Mouse (Mus musculus): Measurements from ENCODE around the gene Spon1.

GRCm38 (mm10) chr7:114065407-114066185 is 299.8 kb downstream of the Spon1 start:
- TF ChIP-seq CTCF (IDR thresholded peaks at IDR 0.05) (no peak), EP300 (IDR thresholded peaks at IDR 0.05) (no peak)
